Mouse (Mus musculus) leukemia stem cell, adult 10-12 weeks (primary cell): ENCODE results near the gene Inha. TPM values are rescaled to one million over a fixed set of nuclear protein-coding genes. Genes with fewer than 3 reads are reported as not detected.

Experiments used
- polyA plus RNA-seq: library from polyadenylated mRNA; stranded (reverse); fragments of >175 nt; gene quantifications from 2 replicates; pipeline ENCODE4 v1.2.3, GENCODE M21; 2012; ENCODE audit warnings: low replicate concordance

The Inha gene
- 0.16 TPM in 1 of 2 replicates, not detected in the other for polyA plus RNA-seq

DNA sequence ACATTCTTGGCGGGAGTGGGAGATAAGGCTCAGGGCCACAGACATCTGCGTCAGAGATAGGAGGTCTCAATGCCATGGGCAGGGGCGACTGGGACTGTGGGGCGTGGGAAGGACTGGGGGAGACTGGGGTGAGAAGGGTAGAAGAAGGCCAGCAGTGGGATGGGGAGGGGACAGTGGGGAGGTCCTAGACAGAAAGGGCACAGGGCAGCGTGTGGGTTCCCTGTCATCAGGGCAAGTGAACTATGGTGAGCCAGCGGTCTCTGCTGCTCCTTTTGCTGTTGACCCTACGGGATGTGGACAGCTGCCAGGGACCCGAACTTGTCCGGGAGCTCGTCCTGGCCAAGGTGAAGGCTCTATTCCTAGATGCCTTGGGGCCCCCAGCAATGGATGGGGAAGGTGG is at the start of gene Inha:
Gene Inha, plus strand, starts transcription at position 72 of the 400 bp plus-strand sequence.

DNA sequence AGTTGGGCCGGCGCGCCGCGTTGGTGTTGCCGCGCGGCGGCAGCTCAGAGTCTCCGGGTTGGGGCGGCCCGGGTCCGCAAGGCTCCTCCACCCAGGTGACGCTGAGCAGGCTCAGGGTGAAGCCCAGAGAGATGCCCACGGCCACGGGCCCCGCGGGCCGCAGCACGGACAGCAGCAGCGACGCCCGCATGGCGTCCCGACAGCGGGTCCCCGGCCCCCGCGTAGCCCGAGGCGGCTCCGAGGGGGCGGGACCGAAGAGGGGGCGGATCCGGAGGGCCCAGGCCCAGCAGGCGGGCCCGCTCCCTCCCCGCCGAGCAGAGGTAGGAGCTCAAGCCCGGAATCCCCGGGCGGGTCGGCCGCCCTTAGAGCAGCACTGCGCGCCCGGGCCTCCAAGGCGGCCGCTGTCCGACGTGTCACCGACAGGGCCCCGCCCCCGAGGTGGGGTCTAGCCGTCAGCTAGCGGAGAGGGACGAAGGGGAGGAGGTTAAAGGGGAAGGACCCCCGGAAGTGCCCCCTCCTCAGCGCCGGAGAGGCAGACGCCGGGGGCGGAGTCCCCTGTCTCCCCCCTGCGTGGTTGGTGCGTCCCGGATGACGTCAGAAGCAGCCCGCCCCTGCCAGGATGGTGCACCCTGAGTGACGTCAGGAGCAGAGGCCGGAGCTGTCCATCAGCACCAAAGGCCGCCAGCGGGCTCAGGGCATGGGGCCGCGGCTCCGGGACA is 27.8 kb upstream of the Inha start, which contains the start of the genes Chpf and Tmem198:
Gene Chpf, minus strand, starts transcription at position 392 of the 719 bp plus-strand sequence.
Gene Tmem198, plus strand, starts transcription at position 617 of the 719 bp plus-strand sequence.

DNA sequence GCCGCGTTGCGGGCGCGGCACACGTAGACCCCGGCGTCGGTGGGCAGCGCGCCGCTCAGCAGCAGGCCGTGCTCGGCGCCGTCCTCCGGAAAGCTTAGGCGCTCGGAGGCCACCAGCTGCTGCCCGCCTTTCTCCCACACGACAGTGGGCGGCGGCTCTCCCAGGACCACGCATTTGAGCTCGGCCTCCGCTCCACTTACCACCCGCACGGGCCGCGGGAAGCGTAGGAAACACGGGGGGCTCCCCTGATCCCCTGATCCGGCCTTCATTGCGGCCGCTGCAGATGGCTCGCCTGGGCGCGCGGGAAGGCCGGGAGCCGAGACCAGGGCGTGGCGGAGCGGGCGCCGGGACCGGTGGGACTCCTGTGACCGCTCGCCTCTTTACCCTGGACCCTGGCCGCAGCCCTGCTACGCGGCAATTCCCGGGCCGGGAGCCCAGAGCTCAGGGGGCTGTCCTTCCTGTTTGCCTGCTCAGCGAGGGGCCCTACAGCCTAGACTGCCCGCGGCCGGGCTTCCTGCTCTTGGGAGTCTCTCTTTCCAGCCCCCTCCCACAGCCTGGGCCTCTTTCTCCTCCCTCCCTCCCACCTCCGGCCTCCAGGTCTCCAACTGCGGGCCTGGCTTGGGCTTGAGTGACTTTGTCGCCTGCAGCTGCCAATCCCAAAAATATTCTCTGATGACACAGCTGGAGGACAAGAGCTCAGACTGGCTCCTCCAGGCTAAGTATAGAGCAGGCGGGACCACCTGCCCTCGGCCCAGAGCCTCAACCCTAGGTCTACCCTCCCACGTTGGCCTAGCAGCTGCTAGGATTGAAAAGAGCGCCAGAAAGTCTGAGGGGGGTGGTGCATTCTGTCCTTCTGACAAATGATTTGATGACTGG is 683 bp upstream of the Inha start, which contains the start of gene Obsl1:
Gene Obsl1, minus strand, starts transcription at position 497 of the 876 bp plus-strand sequence.

DNA sequence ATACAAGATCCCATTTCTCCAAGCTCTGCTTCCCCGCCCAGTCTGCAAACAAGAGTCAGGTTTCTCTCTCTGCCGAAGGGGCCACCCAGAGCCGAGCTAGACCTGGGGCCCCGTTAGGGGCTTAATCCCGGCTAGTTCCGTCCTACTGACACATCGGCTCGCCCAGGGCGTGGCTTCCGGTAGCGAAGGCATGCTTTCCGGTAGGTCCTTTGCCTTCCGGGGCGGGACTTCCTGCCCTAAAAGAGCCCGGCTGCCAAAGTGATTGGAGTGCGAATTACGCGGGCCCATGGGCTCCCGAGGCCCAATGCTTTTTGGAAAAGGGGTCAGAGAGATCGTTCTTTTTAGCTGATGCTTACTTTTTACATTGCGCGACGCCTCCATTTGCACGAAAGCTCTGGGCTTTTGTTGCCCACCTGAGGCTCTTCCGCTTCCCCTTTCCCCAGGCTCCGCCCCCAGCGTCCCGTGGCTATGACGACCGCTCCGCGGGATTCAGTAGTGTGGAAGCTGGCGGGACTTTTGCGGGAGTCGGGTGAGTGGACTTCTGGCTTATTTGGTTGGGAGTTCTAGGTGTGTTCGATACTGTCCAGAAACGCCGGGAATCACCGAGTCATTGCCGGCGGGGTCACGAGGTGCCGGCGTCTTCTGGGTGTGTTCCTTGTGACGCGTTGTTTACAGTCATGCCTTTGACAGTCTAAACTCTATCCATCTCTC is 14.6 kb downstream of the Inha start, which contains the start of gene Stk11ip:
Gene Stk11ip, plus strand, starts transcription at position 209 of the 711 bp plus-strand sequence.

DNA sequence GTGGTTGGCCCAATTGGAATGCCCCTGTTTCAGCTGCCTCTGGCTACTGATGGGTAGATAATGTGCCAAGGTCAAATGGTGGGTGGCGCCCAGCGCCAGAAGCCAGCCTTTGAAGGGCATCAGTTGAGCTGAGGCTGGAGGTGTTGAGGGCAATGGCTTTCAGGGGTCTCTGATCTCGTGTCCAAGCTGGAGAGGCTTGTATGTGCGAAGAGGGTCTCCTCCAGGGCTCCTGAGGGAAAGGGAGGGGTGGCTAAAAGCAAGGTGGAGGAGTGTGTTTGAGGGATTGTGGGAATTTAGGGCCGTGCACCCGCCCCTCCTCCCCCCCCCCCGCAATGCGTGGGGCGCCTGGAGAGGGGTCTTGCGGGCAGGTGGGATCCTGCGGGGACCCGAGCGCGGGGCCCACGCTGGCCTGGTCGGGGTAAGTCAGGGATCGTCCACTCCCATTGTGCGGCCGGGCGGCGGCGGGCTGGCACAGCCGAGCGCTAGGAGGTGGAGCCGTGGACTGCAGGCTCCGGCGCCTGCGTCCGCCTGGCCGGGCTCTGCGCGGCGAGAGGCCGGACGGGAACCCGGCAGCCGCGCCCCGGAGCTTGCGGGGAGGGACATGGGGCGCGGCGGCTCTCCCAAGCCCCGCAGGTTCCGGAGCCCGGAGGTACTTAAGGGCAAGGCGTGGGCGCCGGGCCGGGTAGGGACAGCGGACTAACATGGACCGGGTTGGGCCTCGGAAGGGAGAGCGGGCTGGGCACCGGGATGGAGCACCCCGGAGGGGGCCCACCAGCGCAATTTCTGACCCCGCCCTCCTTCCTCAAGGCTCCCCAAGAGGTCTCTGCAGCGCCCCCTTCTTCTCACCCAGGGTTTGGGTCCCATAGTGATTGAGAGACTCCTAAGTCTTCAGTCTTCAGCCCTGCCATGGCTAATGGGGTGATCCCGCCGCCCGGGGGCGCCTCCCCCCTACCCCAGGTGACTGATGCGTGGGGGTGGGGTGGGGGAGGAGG is 39.4 kb downstream of the Inha start, which contains the start of gene Slc4a3:
Gene Slc4a3, plus strand, starts transcription at position 302 of the 992 bp plus-strand sequence.

Other genes with a start within 250 kb of the Inha start
- gene Ptprn, start 242.6 kb upstream of the Inha start, polyA plus RNA-seq, result 0.21 and 0.60 TPM in 2 replicates
- not detected in 2 replicates for gene Resp18, start 228.7 kb upstream of the Inha start, polyA plus RNA-seq
- 26.7 and 71.9 TPM in 2 replicates for gene Dnpep, start 189.1 kb upstream of the Inha start, polyA plus RNA-seq
- 3.6 and 7.7 TPM in 2 replicates for gene Des, start 146.7 kb upstream of the Inha start, polyA plus RNA-seq
- gene Speg, start 131.8 kb upstream of the Inha start, polyA plus RNA-seq, result 3.2 and 3.5 TPM in 2 replicates
- gene Gmppa, start 71.1 kb upstream of the Inha start, polyA plus RNA-seq, result 103 and 189 TPM in 2 replicates
- gene Asic4, start 56.6 kb upstream of the Inha start, polyA plus RNA-seq, result 0.25 TPM in 1 of 2 replicates, not detected in the other
- 39.4 and 46.1 TPM in 2 replicates for gene Chpf, start 27.8 kb upstream of the Inha start, polyA plus RNA-seq
- gene Tmem198, start 27.5 kb upstream of the Inha start, polyA plus RNA-seq, result 1.3 and 5.1 TPM in 2 replicates
- 0.25 and 0.72 TPM in 2 replicates for gene Obsl1, start 625 bp upstream of the Inha start, polyA plus RNA-seq
- gene Stk11ip, start 14.5 kb downstream of the Inha start, polyA plus RNA-seq, result 57.1 and 87.0 TPM in 2 replicates
- gene Slc4a3, start 39.2 kb downstream of the Inha start, polyA plus RNA-seq, result 0.60 and 0.76 TPM in 2 replicates